Mouse (Mus musculus) monocyte, adult 5-6 weeks (primary cell): ENCODE measurements around the gene Kif5a. TPM values are rescaled to one million over a fixed set of nuclear protein-coding genes. Genes with fewer than 3 reads are reported as not detected.

Source experiments
- ATAC-seq: fragments of 153-309, 156-312 bp; replicated peaks from 2 replicates; pipeline ENCODE4 v1.8.0; 2017; ENCODE audit warnings: mild to moderate bottlenecking; ENCODE audit not compliant: low TSS enrichment, insufficient number of reproducible peaks, severe bottlenecking, poor library complexity, low FRiP score
- total RNA-seq: library from RNA; stranded (forward); fragments of 200-1000, 200-491, 200-594 nt; gene quantifications from 3 replicates; pipeline ENCODE4 v1.2.3, GENCODE M21; 2017

Gene Kif5a
- total RNA-seq, 1 experiment from 2014 or later, result 0.48 TPM

GRCm38 (mm10) chr10:127187371-127188078 is 75.6 kb downstream of the Kif5a start:
- ATAC-seq, result no peak

- ATAC-seq, result no peak
Observed at GRCm38 (mm10) chr10:127186451-127186850, 76.7 kb downstream of the Kif5a start.

- ATAC-seq, result no peak
Observed at GRCm38 (mm10) chr10:127185506-127185905, 77.6 kb downstream of the Kif5a start.

- no peak for ATAC-seq
Observed at GRCm38 (mm10) chr10:127185101-127185500, 78.0 kb downstream of the Kif5a start.

- ATAC-seq, result no peak
Observed at GRCm38 (mm10) chr10:127183759-127184158, 79.4 kb downstream of the Kif5a start.

- no peak for ATAC-seq
Observed at GRCm38 (mm10) chr10:127182624-127183023, 80.5 kb downstream of the Kif5a start.

- ATAC-seq, result no peak
Observed at GRCm38 (mm10) chr10:127181566-127181965, 81.6 kb downstream of the Kif5a start.

- ATAC-seq, result no peak
Observed at GRCm38 (mm10) chr10:127180695-127181047, 82.5 kb downstream of the Kif5a start.

- no peak for ATAC-seq
Observed at GRCm38 (mm10) chr10:127179871-127180694, 83.1 kb downstream of the Kif5a start, which contains the start of gene Slc26a10. Gene Slc26a10 (minus strand): TSS chr10:127180645.

GRCm38 (mm10) chr10:127178286-127179027 is 84.7 kb downstream of the Kif5a start:
- no peak for ATAC-seq

GRCm38 (mm10) chr10:127177719-127178118 is 85.4 kb downstream of the Kif5a start:
- 0 out of 2 replicates have a peak, but pooled peaks have one; percentile 21 for ATAC-seq

- no peak for ATAC-seq
Observed at GRCm38 (mm10) chr10:127177235-127177634, 85.9 kb downstream of the Kif5a start.

- no peak for ATAC-seq
Observed at GRCm38 (mm10) chr10:127176756-127177155, 86.4 kb downstream of the Kif5a start.

GRCm38 (mm10) chr10:127176228-127176627 is 86.9 kb downstream of the Kif5a start:
- no peak for ATAC-seq

Other genes with a start within 250 kb of the Kif5a start
- 8.5 to 14.3 TPM (median 13.9 TPM) in 3 replicates for gene Tsfm, start 232.5 kb downstream of the Kif5a start, total RNA-seq
- gene Mettl1, start 221.9 kb downstream of the Kif5a start, total RNA-seq, result 1.3 to 5.1 TPM (median 1.6 TPM) in 3 replicates
- 0.39 TPM in 1 of 3 replicates, not detected in the others for gene Eef1akmt3, start 221.8 kb downstream of the Kif5a start, total RNA-seq
- not detected in 3 replicates for gene Cyp27b1, start 215.1 kb downstream of the Kif5a start, total RNA-seq
- gene March9, start 203.2 kb downstream of the Kif5a start, total RNA-seq, result 1.6 TPM in 1 of 3 replicates, not detected in the others
- 23.3 to 49.4 TPM (median 23.9 TPM) in 3 replicates for gene Cdk4, start 199.8 kb downstream of the Kif5a start, total RNA-seq
- 38.1 to 49.9 TPM (median 47.0 TPM) in 3 replicates for gene Tspan31, start 193.1 kb downstream of the Kif5a start, total RNA-seq
- 31.1 to 112 TPM (median 48.9 TPM) in 3 replicates for gene Agap2, start 188.1 kb downstream of the Kif5a start, total RNA-seq
- 253 to 285 TPM (median 262 TPM) in 3 replicates for gene Os9, start 142.2 kb downstream of the Kif5a start, total RNA-seq
- gene B4galnt1, start 98.1 kb downstream of the Kif5a start, total RNA-seq, result 166 to 275 TPM (median 211 TPM) in 3 replicates
- gene Slc26a10, start 82.7 kb downstream of the Kif5a start, total RNA-seq, result 3.2 to 4.2 TPM (median 3.5 TPM) in 3 replicates
- gene Arhgef25, start 73.3 kb downstream of the Kif5a start, total RNA-seq, result 1.9 TPM in 1 of 3 replicates, not detected in the others
- 3.8 to 17.3 TPM (median 8.8 TPM) in 3 replicates for gene Dtx3, start 67.6 kb downstream of the Kif5a start, total RNA-seq
- 15.7 to 32.0 TPM (median 21.5 TPM) in 3 replicates for gene Pip4k2c, start 51.8 kb downstream of the Kif5a start, total RNA-seq
- gene Dctn2, start 3.0 kb upstream of the Kif5a start, total RNA-seq, result 89.0 to 104 TPM (median 92.1 TPM) in 3 replicates
- gene Mbd6, start 25.7 kb upstream of the Kif5a start, total RNA-seq, result 4.2 to 15.5 TPM (median 12.1 TPM) in 3 replicates
- 56.6 to 72.2 TPM (median 64.5 TPM) in 3 replicates for gene Mars, start 48.4 kb upstream of the Kif5a start, total RNA-seq
- 101 to 125 TPM (median 109 TPM) in 3 replicates for gene Arhgap9, start 58.6 kb upstream of the Kif5a start, total RNA-seq
- gene Gli1, start 78.6 kb upstream of the Kif5a start, total RNA-seq, result not detected in 3 replicates
- gene Inhbe, start 91.1 kb upstream of the Kif5a start, total RNA-seq, result not detected in 3 replicates
- not detected in 3 replicates for gene Inhbc, start 107.1 kb upstream of the Kif5a start, total RNA-seq
- 32.1 to 81.2 TPM (median 33.7 TPM) in 3 replicates for gene R3hdm2, start 117.0 kb upstream of the Kif5a start, total RNA-seq
- gene Stac3, start 238.3 kb upstream of the Kif5a start, total RNA-seq, result 0.32 to 9.8 TPM (median 1.4 TPM) in 3 replicates